Mouse (Mus musculus) liver, embryonic 14.5 days (tissue): ENCODE results near the gene Rassf3. TPM values are rescaled to one million over a fixed set of nuclear protein-coding genes. Genes with fewer than 3 reads are reported as not detected.

Experiments used
- ATAC-seq: fragments of 200-750 bp; cut with Nextera tagmentation; 2 replicates; pipeline ENCODE4 v1.8.0; 2017; ENCODE audit warnings: moderate number of reproducible peaks, mild to moderate bottlenecking, moderate library complexity; ENCODE audit not compliant: insufficient read depth
- DNase-seq, 3 experiments: peaks; one replicate each; pipeline ENCODE4 v3.0.0-alpha.2; 2012 to 2013; ENCODE audit warnings: low read depth in 3 of 3, low spot score in 3 of 3
- H3K27ac ChIP-seq: fragments of 300-500 bp; sonication (generic); 2 replicates; pipeline ENCODE4 v1.5.1; 2014; ENCODE audit warnings: moderate library complexity, mild to moderate bottlenecking, control low read depth, inconsistent platforms
- H3K27me3 ChIP-seq: fragments of 300-500 bp; sonication (generic); 2 replicates; pipeline ENCODE4 v1.6.1; 2014; ENCODE audit warnings: mild to moderate bottlenecking, low read length, moderate library complexity; ENCODE audit not compliant: control insufficient read depth, insufficient read depth
- H3K36me3 ChIP-seq: fragments of 300-500 bp; sonication (generic); replicated peaks from 2 replicates; pipeline ENCODE4 v1.6.1; 2014; ENCODE audit warnings: low read depth; ENCODE audit not compliant: control insufficient read depth, insufficient read depth
- H3K4me1 ChIP-seq, 2 experiments: fragments of 200-500 bp in 1 of 2; fragments of 300-500 bp in 1 of 2; sonication (generic) in 1 of 2; replicated peaks; 2 replicates each; pipeline ENCODE4 v1.6.1; 2012 to 2014; ENCODE audit warnings: antibody characterized with exemption in 1 of 2, inconsistent platforms in 1 of 2, low read length in 1 of 2; ENCODE audit not compliant: control insufficient read depth in 2 of 2, insufficient read depth in 2 of 2
- H3K4me2 ChIP-seq: fragments of 300-500 bp; sonication (generic); 2 replicates; pipeline ENCODE4 v1.6.1; 2014; ENCODE audit warnings: low read depth, mild to moderate bottlenecking, control low read depth, moderate library complexity
- H3K4me3 ChIP-seq, 2 experiments: fragments of 200-500 bp in 1 of 2; fragments of 300-500 bp in 1 of 2; sonication (generic) in 1 of 2; 2 replicates each; pipeline ENCODE4 v1.5.1; 2012 to 2014; ENCODE audit warnings: low read depth in 2 of 2, low read length in 2 of 2, mild to moderate bottlenecking in 2 of 2, control low read depth in 1 of 2, inconsistent platforms in 1 of 2, moderate library complexity in 1 of 2; ENCODE audit not compliant: insufficient read depth in 1 of 2
- H3K9ac ChIP-seq: fragments of 300-500 bp; sonication (generic); replicated peaks from 2 replicates; pipeline ENCODE4 v1.6.1; 2014; ENCODE audit warnings: mild to moderate bottlenecking, control low read depth, moderate library complexity
- H3K9me3 ChIP-seq: fragments of 300-500 bp; sonication (generic); 2 replicates; pipeline ENCODE4 v1.6.1; 2016; ENCODE audit warnings: low read length, mixed read lengths; ENCODE audit not compliant: control insufficient read depth
- CTCF ChIP-seq: IDR thresholded peaks from 2 replicates; pipeline ENCODE4 v1.5.1; 2016; ENCODE audit warnings: antibody characterized with exemption, low read depth, control low read depth
- EP300 ChIP-seq: IDR thresholded peaks from 2 replicates; pipeline ENCODE4 v1.6.1; 2016; ENCODE audit warnings: antibody characterized with exemption, low read depth
- WGBS: fragments of 180-500 bp; shearing (Covaris S2); extraction: QIAGEN DNeasy Blood & Tissue Kit; methylation state at CpG from one replicate; pipeline ENCODE4 v1.1.7; 2014; ENCODE audit not compliant: insufficient replicate concordance; 5-methylcytosine and 5-hydroxymethylcytosine counted together
- polyA plus RNA-seq, 2 experiments: library from polyadenylated mRNA; depleted of rRNA in 1 of 2; stranded (reverse) in 1 of 2; unstranded in 1 of 2; fragments of >200 nt; fragmentation: Nextera tagmentation in 1 of 2; extraction: Ambion mirVana in 1 of 2; gene quantifications; 2 replicates each; pipeline versions ENCODE4 v1.2.1 to v1.2.3; 2012 to 2014

Gene Rassf3
- polyA plus RNA-seq, 2 experiments: 7.9 to 8.6 TPM

GRCm38 (mm10) chr10:121398599-121398998 is 77.5 kb downstream of the Rassf3 start:
- H3K4me3 ChIP-seq: no peak overlapping the region
- H3K27me3 ChIP-seq: no peaks in the 10 kb centered on the region
- no peak overlapping the region for H3K9ac ChIP-seq
- no peaks in the 10 kb centered on the region; the same call in 1 of the 2 replicates for H3K36me3 ChIP-seq
- no peak overlapping the region for H3K4me2 ChIP-seq
- no peak for DNase-seq
- TF ChIP-seq EP300 (no peak), CTCF (no peak)
- H3K9me3 ChIP-seq: no peaks in the 10 kb centered on the region
- H3K27ac ChIP-seq: no peak overlapping the region
- H3K4me1 ChIP-seq: no peaks in the 10 kb centered on the region
- whole genome bisulfite sequencing: 72% methylated on average over 7 of the region's 7 CpGs
- no peak for ATAC-seq

- DNase-seq: no peak
- TF ChIP-seq EP300 (no peak), CTCF (no peak)
- Histone ChIP-seq H3K9me3 (no peaks in the 10 kb centered on the region), H3K4me3 (no peak overlapping the region), H3K27me3 (no peaks in the 10 kb centered on the region), H3K36me3 (peaks cover 6% of the 10 kb centered on the region), H3K27ac (no peak overlapping the region), H3K4me1 (no peaks in the 10 kb centered on the region), H3K4me2 (no peak overlapping the region), H3K9ac (no peak overlapping the region)
- no peak for ATAC-seq
- 80% methylated on average over 20 of the region's 20 CpGs for WGBS
Measured at GRCm38 (mm10) chr10:121395542-121396176, 80.5 kb downstream of the Rassf3 start.

- H3K4me1 ChIP-seq: no peaks in the 10 kb centered on the region
- TF ChIP-seq CTCF: no peak
- TF ChIP-seq EP300: no peak
- H3K9me3 ChIP-seq: no peaks in the 10 kb centered on the region
- no peak overlapping the region for H3K9ac ChIP-seq
- no peak overlapping the region for H3K27ac ChIP-seq
- DNase-seq: no peak
- WGBS: 82% methylated on average over 18 of the region's 18 CpGs
- peaks cover 6% of the 10 kb centered on the region for H3K36me3 ChIP-seq
- H3K4me3 ChIP-seq: no peak overlapping the region
- H3K27me3 ChIP-seq: no peaks in the 10 kb centered on the region
- no peak overlapping the region for H3K4me2 ChIP-seq
- ATAC-seq: no peak
Measured at GRCm38 (mm10) chr10:121394789-121395325, 81.3 kb downstream of the Rassf3 start.

- Histone ChIP-seq H3K9me3 (no peaks in the 10 kb centered on the region), H3K4me2 (no peak overlapping the region), H3K27ac (no peak overlapping the region), H3K4me1 (no peaks in the 10 kb centered on the region), H3K27me3 (no peaks in the 10 kb centered on the region), H3K4me3 (no peak overlapping the region), H3K9ac (no peak overlapping the region), H3K36me3 (peaks cover 6% of the 10 kb centered on the region)
- TF ChIP-seq CTCF (no peak), EP300 (no peak)
- no peak for ATAC-seq
- no peak for DNase-seq
- WGBS: 83% methylated on average over 6 of the region's 6 CpGs
Measured at GRCm38 (mm10) chr10:121394270-121394669, 81.9 kb downstream of the Rassf3 start.

- DNase-seq (no peak), ATAC-seq (no peak)
- no peak overlapping the region for H3K27ac ChIP-seq
- no peaks in the 10 kb centered on the region for H3K27me3 ChIP-seq
- no peaks in the 10 kb centered on the region for H3K4me1 ChIP-seq
- H3K36me3 ChIP-seq: peaks cover 6% of the 10 kb centered on the region
- H3K9me3 ChIP-seq: no peaks in the 10 kb centered on the region
- TF ChIP-seq CTCF (no peak), EP300 (no peak)
- 73% methylated on average over 8 of the region's 8 CpGs for WGBS
- H3K4me2 ChIP-seq: no peak overlapping the region
- H3K9ac ChIP-seq: no peak overlapping the region
- no peak overlapping the region for H3K4me3 ChIP-seq
Measured at GRCm38 (mm10) chr10:121391901-121392300, 84.2 kb downstream of the Rassf3 start.
